Mouse (Mus musculus) Patski (cell line): ENCODE measurements around the gene Itgal. TPM values are rescaled to one million over a fixed set of nuclear protein-coding genes. Genes with fewer than 3 reads are reported as not detected.
A peak's percentile ranks its signal among the peaks of the same experiment; 100 is the strongest.

Experiments
- ATAC-seq: fragments of 100-300 bp; one replicate; pipeline ENCODE4 v1.8.0; 2021
- CTCF ChIA-PET: fragments of 350-600 bp; sonication (Branson Sonifier 250); formaldehyde crosslinking; loops from one replicate; lab custom pipeline; 2022; ENCODE audit warnings: inconsistent platforms; lab: Charles Lee
- POLR2A ChIA-PET: fragments of 350-600 bp; sonication (Branson Sonifier 250); formaldehyde crosslinking; loops from one replicate; lab custom pipeline; 2022; ENCODE audit warnings: antibody characterized with exemption, inconsistent platforms; lab: Charles Lee
- DNase-seq: peaks from one replicate; pipeline ENCODE4 v3.0.0-alpha.2; 2011; ENCODE audit warnings: low read depth, low spot score
- H3K27me3 ChIP-seq: fragments of 371-371 bp; one replicate; pipeline ENCODE4 v1.5.1; 2021
- CTCF ChIP-seq: fragments of 100-300 bp; IDR thresholded peaks from one replicate; pipeline ENCODE4 v1.5.1; 2021
- in situ Hi-C: fragments of 300-500 bp; cut with MboI; formaldehyde crosslinking; loops from 3 replicates; pipeline ENCODE4 v1.11.1; 2018; ENCODE audit warnings: low pct_unique_long_range_greater_than_20kb, mixed read lengths
- polyA plus RNA-seq: library from polyadenylated mRNA; unstranded; gene quantifications from one replicate; pipeline ENCODE4 v1.2.3, GENCODE M21; 2021

The Itgal gene
- polyA plus RNA-seq, 1 experiment from 2014 or later, result 0.30 TPM

GRCm38 (mm10) chr7:127278311-127278710 lies 17.7 kb upstream of the Itgal start:
- in situ Hi-C loops, result no loop called here
- DNase-seq, result no peak
- POLR2A ChIA-PET, result no interaction called here
- ATAC-seq, result no peak
- no peaks in the 10 kb centered on the region for H3K27me3 ChIP-seq
- CTCF ChIA-PET, result interaction anchor here (1.2 kb wide), 2 partner anchors 12 to 16 kb away, joined by 3 read pairs; no protein-coding TSS in a partner anchor
- TF ChIP-seq CTCF, result peak; percentile 64

GRCm38 (mm10) chr7:127280092-127280491 lies 16.0 kb upstream of the Itgal start:
- ChIA-PET POLR2A (no interaction called here), CTCF (no interaction called here)
- no peaks in the 10 kb centered on the region for H3K27me3 ChIP-seq
- ATAC-seq (no peak), DNase-seq (no peak)
- no peak for TF ChIP-seq CTCF
- in situ Hi-C loops, result no loop called here

GRCm38 (mm10) chr7:127281114-127281513 lies 14.9 kb upstream of the Itgal start:
- in situ Hi-C loops, result no loop called here
- POLR2A ChIA-PET, result no interaction called here
- ATAC-seq, result no peak

GRCm38 (mm10) chr7:127282190-127282589 lies 13.9 kb upstream of the Itgal start:
- in situ Hi-C loops, result no loop called here
- no peak for ATAC-seq

More at GRCm38 (mm10) chr7:127281114-127281513, 14.9 kb upstream of the Itgal start:
- CTCF ChIA-PET, result no interaction called here
- no peaks in the 10 kb centered on the region for H3K27me3 ChIP-seq
- no peak for TF ChIP-seq CTCF
- no peak for DNase-seq

GRCm38 (mm10) chr7:127285154-127285553 lies 10.9 kb upstream of the Itgal start:
- ChIA-PET POLR2A (no interaction called here), CTCF (no interaction called here)
- TF ChIP-seq CTCF, result no peak
- DNase-seq (no peak), ATAC-seq (no peak)
- no peaks in the 10 kb centered on the region for H3K27me3 ChIP-seq
- in situ Hi-C loops, result no loop called here

More at GRCm38 (mm10) chr7:127282190-127282589, 13.9 kb upstream of the Itgal start:
- no peak for DNase-seq
- ChIA-PET CTCF (no interaction called here), POLR2A (interaction anchor here (0.6 kb wide), 1 partner anchor 20 kb away, joined by 3 read pairs; no protein-coding TSS in a partner anchor)
- H3K27me3 ChIP-seq, result no peaks in the 10 kb centered on the region
- TF ChIP-seq CTCF, result no peak

- POLR2A ChIA-PET, result no interaction called here
- ATAC-seq, result no peak
- no peak for DNase-seq
- TF ChIP-seq CTCF, result no peak
- in situ Hi-C loops, result no loop called here
- no peaks in the 10 kb centered on the region for H3K27me3 ChIP-seq
- CTCF ChIA-PET, result no interaction called here
Measured at GRCm38 (mm10) chr7:127287940-127288339, 8.1 kb upstream of the Itgal start.

- DNase-seq (no peak), ATAC-seq (no peak)
- ChIA-PET POLR2A (no interaction called here), CTCF (interaction anchor here (1.3 to 1.6 kb wide), 2 partner anchors 14 to 22 kb away, joined by 3 read pairs; no protein-coding TSS in a partner anchor)
- in situ Hi-C loops, result no loop called here
- TF ChIP-seq CTCF, result no peak
- H3K27me3 ChIP-seq, result no peaks in the 10 kb centered on the region
Measured at GRCm38 (mm10) chr7:127289306-127289705, 6.8 kb upstream of the Itgal start.

GRCm38 (mm10) chr7:127290142-127290541 lies 5.9 kb upstream of the Itgal start:
- POLR2A ChIA-PET, result no interaction called here
- no peaks in the 10 kb centered on the region for H3K27me3 ChIP-seq
- ATAC-seq (no peak), DNase-seq (no peak)
- no peak for TF ChIP-seq CTCF
- in situ Hi-C loops, result no loop called here
- CTCF ChIA-PET, result interaction anchor here (1.0 to 1.6 kb wide), 4 partner anchors 8 to 21 kb away, joined by 3 read pairs; no protein-coding TSS in a partner anchor

- no peak for ATAC-seq
- no peak for TF ChIP-seq CTCF
- DNase-seq, result no peak
- ChIA-PET CTCF (interaction anchor here (1.6 kb wide), 1 partner anchor 10 kb away, joined by 4 read pairs; no protein-coding TSS in a partner anchor), POLR2A (no interaction called here)
- H3K27me3 ChIP-seq, result peaks cover 3% of the 10 kb centered on the region
- in situ Hi-C loops, result no loop called here
Measured at GRCm38 (mm10) chr7:127296786-127297555, 911 bp downstream of the Itgal start.

GRCm38 (mm10) chr7:127297586-127298193 lies 1.6 kb downstream of the Itgal start:
- no peak for ATAC-seq
- H3K27me3 ChIP-seq, result peaks cover 6% of the 10 kb centered on the region
- in situ Hi-C loops, result no loop called here
- ChIA-PET POLR2A (no interaction called here), CTCF (interaction anchor here (1.0 to 1.6 kb wide), 3 partner anchors 7 to 11 kb away, joined by 3 to 5 read pairs (median 4); no protein-coding TSS in a partner anchor)
- no peak for TF ChIP-seq CTCF
- DNase-seq, result no peak

GRCm38 (mm10) chr7:127308431-127308830 lies 12.4 kb downstream of the Itgal start:
- ChIA-PET POLR2A (no interaction called here), CTCF (interaction anchor here (0.9 to 1.9 kb wide), 9 partner anchors 10 to 194 kb away, joined by 3 to 8 read pairs (median 4); partner anchors contain the start of gene E430018J23Rik)
- no peaks in the 10 kb centered on the region for H3K27me3 ChIP-seq
- TF ChIP-seq CTCF, result no peak
- in situ Hi-C loops, result no loop called here
- DNase-seq, result no peak
- no peak for ATAC-seq
